Mouse (Mus musculus): ENCODE results near the gene Cdh13.

GRCm38 (mm10) chr8:118711631-118712030 is 428.1 kb downstream of the Cdh13 start:
- TF ChIP-seq CTCF (IDR thresholded peaks at IDR 0.05; ENCODE audit: control insufficient read depth, insufficient read depth, insufficient replicate concordance, low read depth, low read length) (no peak), POLR2A (IDR thresholded peaks at IDR 0.05; ENCODE audit: control insufficient read depth, low read depth, low read length) (no peak)
